Mouse (Mus musculus): ENCODE measurements around the gene Slc25a22. TPM values are rescaled to one million over a fixed set of nuclear protein-coding genes. Genes with fewer than 3 reads are reported as not detected.

Gene Slc25a22
- polyA plus RNA-seq, 1 experiment = 328 TPM

- no peaks in the 10 kb centered on the region for H3K27me3 ChIP-seq (ENCODE audit: control insufficient read depth, insufficient read depth, low read length)
- H3K27ac ChIP-seq (ENCODE audit: insufficient read depth, low read length) = no peak overlapping the region
- no peak for TF ChIP-seq POLR2A (IDR thresholded peaks at IDR 0.05; ENCODE audit: borderline replicate concordance, insufficient read depth, low read length)
- no peak for TF ChIP-seq CTCF (IDR thresholded peaks at IDR 0.05; ENCODE audit: borderline replicate concordance, insufficient read depth, low read depth, low read length)
- 51% methylated on average over 10 of the region's 10 CpGs for WGBS
- H3K4me3 ChIP-seq (replicated peaks; ENCODE audit: insufficient read depth, low read depth, low read length) = no peak overlapping the region
- peaks cover 33% of the 10 kb centered on the region for H3K4me1 ChIP-seq (ENCODE audit: control insufficient read depth, insufficient read depth, low read length)
- DNase-seq = no peak
Observed at GRCm38 (mm10) chr7:141465388-141466044, 27.8 kb upstream of the Slc25a22 start.

- Histone ChIP-seq H3K4me1 (ENCODE audit: control insufficient read depth, insufficient read depth, low read length) (peaks cover 41% of the 10 kb centered on the region), H3K27me3 (ENCODE audit: control insufficient read depth, insufficient read depth, low read length) (no peaks in the 10 kb centered on the region), H3K4me3 (replicated peaks; ENCODE audit: insufficient read depth, low read depth, low read length) (no peak overlapping the region), H3K27ac (ENCODE audit: insufficient read depth, low read length) (no peak overlapping the region)
- 33% methylated on average over 38 of the region's 38 CpGs for WGBS
- TF ChIP-seq POLR2A (IDR thresholded peaks at IDR 0.05; ENCODE audit: borderline replicate concordance, insufficient read depth, low read length) (no peak), CTCF (IDR thresholded peaks at IDR 0.05; ENCODE audit: borderline replicate concordance, insufficient read depth, low read depth, low read length) (no peak)
- no peak for DNase-seq
Observed at GRCm38 (mm10) chr7:141464603-141465201, 27.0 kb upstream of the Slc25a22 start.

GRCm38 (mm10) chr7:141463824-141464602, 26.3 kb upstream of the Slc25a22 start:
- no peak for DNase-seq
- Histone ChIP-seq H3K27me3 (ENCODE audit: control insufficient read depth, insufficient read depth, low read length) (no peaks in the 10 kb centered on the region), H3K4me3 (replicated peaks; ENCODE audit: insufficient read depth, low read depth, low read length) (no peak overlapping the region), H3K4me1 (ENCODE audit: control insufficient read depth, insufficient read depth, low read length) (peaks cover 44% of the 10 kb centered on the region), H3K27ac (ENCODE audit: insufficient read depth, low read length) (no peak overlapping the region)
- TF ChIP-seq CTCF (IDR thresholded peaks at IDR 0.05; ENCODE audit: borderline replicate concordance, insufficient read depth, low read depth, low read length) (no peak), POLR2A (IDR thresholded peaks at IDR 0.05; ENCODE audit: borderline replicate concordance, insufficient read depth, low read length) (no peak)
- WGBS = 71% methylated on average over 12 of the region's 12 CpGs

- Histone ChIP-seq H3K27me3 (ENCODE audit: control insufficient read depth, insufficient read depth, low read length) (no peaks in the 10 kb centered on the region), H3K4me1 (ENCODE audit: control insufficient read depth, insufficient read depth, low read length) (peaks cover 50% of the 10 kb centered on the region), H3K27ac (ENCODE audit: insufficient read depth, low read length) (no peak overlapping the region), H3K4me3 (replicated peaks; ENCODE audit: insufficient read depth, low read depth, low read length) (peak overlapping the region; percentile 32)
- 37% methylated on average over 5 of the region's 5 CpGs for WGBS
- TF ChIP-seq CTCF (IDR thresholded peaks at IDR 0.05; ENCODE audit: borderline replicate concordance, insufficient read depth, low read depth, low read length) (no peak), POLR2A (IDR thresholded peaks at IDR 0.05; ENCODE audit: borderline replicate concordance, insufficient read depth, low read length) (no peak)
- no peak for DNase-seq
Observed at GRCm38 (mm10) chr7:141462333-141462821, 24.7 kb upstream of the Slc25a22 start.

GRCm38 (mm10) chr7:141461521-141462332, 24.0 kb upstream of the Slc25a22 start:
- DNase-seq = no peak
- no peak for TF ChIP-seq CTCF (IDR thresholded peaks at IDR 0.05; ENCODE audit: borderline replicate concordance, insufficient read depth, low read depth, low read length)
- no peak for TF ChIP-seq POLR2A (IDR thresholded peaks at IDR 0.05; ENCODE audit: borderline replicate concordance, insufficient read depth, low read length)
- H3K27me3 ChIP-seq (ENCODE audit: control insufficient read depth, insufficient read depth, low read length) = no peaks in the 10 kb centered on the region
- H3K4me1 ChIP-seq (ENCODE audit: control insufficient read depth, insufficient read depth, low read length) = peaks cover 53% of the 10 kb centered on the region
- WGBS = 4% methylated on average over 53 of the region's 59 CpGs
- peak overlapping the region; percentile 32 for H3K4me3 ChIP-seq (replicated peaks; ENCODE audit: insufficient read depth, low read depth, low read length)
- no peak overlapping the region for H3K27ac ChIP-seq (ENCODE audit: insufficient read depth, low read length)

- DNase-seq = peak in 1 of 2 experiments; percentile 47
- TF ChIP-seq POLR2A (IDR thresholded peaks at IDR 0.05; ENCODE audit: borderline replicate concordance, insufficient read depth, low read length) (no peak), CTCF (IDR thresholded peaks at IDR 0.05; ENCODE audit: borderline replicate concordance, insufficient read depth, low read depth, low read length) (no peak)
- Histone ChIP-seq H3K4me1 (ENCODE audit: control insufficient read depth, insufficient read depth, low read length) (peaks cover 58% of the 10 kb centered on the region), H3K27me3 (ENCODE audit: control insufficient read depth, insufficient read depth, low read length) (no peaks in the 10 kb centered on the region), H3K4me3 (replicated peaks; ENCODE audit: insufficient read depth, low read depth, low read length) (peak within 1 kb of the TSS; percentile 32), H3K27ac (ENCODE audit: insufficient read depth, low read length) (peak within 1 kb of the TSS; percentile 49; the same call in 1 of the 2 replicates)
- 68% methylated on average over 15 of the region's 15 CpGs for WGBS
Observed at GRCm38 (mm10) chr7:141460391-141461113, 22.9 kb upstream of the Slc25a22 start, which contains the start of gene Cracr2b. Gene Cracr2b (plus strand): TSS chr7:141461094.

All from cerebellum, adult 2 months (tissue).